Mouse (Mus musculus): ENCODE results near the gene Cul3. TPM values are rescaled to one million over a fixed set of nuclear protein-coding genes. Genes with fewer than 3 reads are reported as not detected.

Gene Cul3
- polyA plus RNA-seq, 1 experiment from 2014 or later = 19.9 TPM

DNA sequence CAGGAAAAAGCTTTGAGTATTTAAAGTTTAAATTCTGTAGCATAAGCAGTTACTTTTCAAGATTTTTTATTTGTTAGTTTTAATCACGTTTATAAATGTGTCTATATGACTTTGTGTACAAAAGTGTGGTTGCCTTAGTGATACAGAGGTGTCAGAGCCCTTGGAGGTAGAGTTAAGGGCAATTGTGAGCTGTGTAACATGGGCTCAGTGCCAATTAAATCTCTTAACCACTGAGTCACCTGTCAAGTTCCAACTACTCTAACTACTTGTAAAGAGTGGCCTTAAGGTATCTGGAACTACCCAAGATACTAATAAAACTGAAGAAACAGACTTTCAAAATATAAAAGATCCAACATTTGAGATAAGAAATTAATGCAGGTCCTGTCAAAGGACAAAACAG, 61.5 kb downstream of the Cul3 start:
- H3K9me3 ChIP-seq (replicated peaks) = no peaks in the 10 kb centered on the region
- H3K4me2 ChIP-seq = no peak overlapping the region
- no peaks in the 10 kb centered on the region for H3K4me1 ChIP-seq (replicated peaks)
- no peak overlapping the region for H3K27ac ChIP-seq
- H3K4me3 ChIP-seq (replicated peaks) = no peak overlapping the region
- no peak overlapping the region for H3K9ac ChIP-seq
- 75% methylated on average over 1 of the region's 1 CpGs for WGBS (ENCODE audit: insufficient replicate concordance)
- peaks cover 49% of the 10 kb centered on the region for H3K36me3 ChIP-seq
- ATAC-seq (ENCODE audit: low read depth) (no peak), DNase-seq (no peak)
- no peaks in the 10 kb centered on the region for H3K27me3 ChIP-seq

GRCm38 (mm10) chr1:80260443-80260842, 79.8 kb downstream of the Cul3 start:
- ATAC-seq (ENCODE audit: low read depth) = no peak
- H3K27ac ChIP-seq = no peak overlapping the region
- H3K9ac ChIP-seq = no peak overlapping the region
- H3K4me2 ChIP-seq = no peak overlapping the region
- no peaks in the 10 kb centered on the region for H3K9me3 ChIP-seq (replicated peaks)
- no peaks in the 10 kb centered on the region for H3K36me3 ChIP-seq
- DNase-seq = no peak
- WGBS (ENCODE audit: insufficient replicate concordance) = 80% methylated on average over 1 of the region's 1 CpGs
- H3K4me1 ChIP-seq (replicated peaks) = no peaks in the 10 kb centered on the region
- H3K27me3 ChIP-seq = no peaks in the 10 kb centered on the region
- no peak overlapping the region for H3K4me3 ChIP-seq (replicated peaks)

DNA sequence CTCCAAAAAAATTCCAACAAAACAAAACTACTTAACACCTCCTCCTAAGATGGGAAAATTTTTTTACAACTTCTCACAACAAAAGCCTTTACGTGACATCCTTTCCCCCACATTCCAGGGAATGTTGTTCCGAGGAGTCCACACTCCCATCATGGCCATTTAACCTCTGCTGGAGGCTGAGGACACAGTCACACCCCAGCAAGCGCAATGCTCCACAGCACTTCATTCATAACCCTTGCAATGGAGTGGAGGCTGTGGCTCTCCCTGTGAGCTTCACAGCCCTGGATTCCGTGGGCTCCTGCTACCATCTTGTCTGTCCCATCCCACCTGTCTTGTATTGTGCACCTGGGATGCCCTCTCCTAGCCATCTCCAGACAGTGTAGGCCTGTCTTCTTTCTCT, 81.6 kb downstream of the Cul3 start:
- H3K36me3 ChIP-seq = no peaks in the 10 kb centered on the region
- DNase-seq (no peak), ATAC-seq (ENCODE audit: low read depth) (no peak)
- no peak overlapping the region for H3K4me2 ChIP-seq
- WGBS (ENCODE audit: insufficient replicate concordance) = 73% methylated on average over 4 of the region's 4 CpGs
- H3K9ac ChIP-seq = no peak overlapping the region
- no peaks in the 10 kb centered on the region for H3K9me3 ChIP-seq (replicated peaks)
- no peak overlapping the region for H3K27ac ChIP-seq
- no peak overlapping the region for H3K4me3 ChIP-seq (replicated peaks)
- H3K4me1 ChIP-seq (replicated peaks) = no peaks in the 10 kb centered on the region
- H3K27me3 ChIP-seq = no peaks in the 10 kb centered on the region

DNA sequence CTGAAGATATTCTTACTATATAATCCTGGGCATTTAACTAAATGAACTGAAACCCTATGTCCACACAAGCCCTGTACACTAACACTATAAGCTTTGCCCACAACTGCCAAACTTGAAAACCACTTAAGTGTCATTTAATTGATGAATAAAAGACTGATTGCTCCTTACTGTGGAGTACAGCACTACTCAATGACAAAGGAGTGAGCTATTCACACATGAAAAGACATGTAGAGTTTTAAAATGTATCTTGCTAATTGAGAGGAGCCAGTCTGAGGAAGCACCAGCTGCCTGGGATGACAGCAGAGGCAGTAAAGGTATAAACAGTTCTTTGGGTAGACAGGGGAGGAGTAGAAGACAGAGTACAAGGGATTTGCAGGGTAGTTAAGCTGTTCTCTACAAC, 87.0 kb downstream of the Cul3 start:
- no peak overlapping the region for H3K27ac ChIP-seq
- DNase-seq = no peak
- no peaks in the 10 kb centered on the region for H3K9me3 ChIP-seq (replicated peaks)
- H3K9ac ChIP-seq = no peak overlapping the region
- no peaks in the 10 kb centered on the region for H3K27me3 ChIP-seq
- no peak for ATAC-seq (ENCODE audit: low read depth)
- H3K36me3 ChIP-seq = no peaks in the 10 kb centered on the region
- no peaks in the 10 kb centered on the region for H3K4me1 ChIP-seq (replicated peaks)
- H3K4me3 ChIP-seq (replicated peaks) = no peak overlapping the region
- H3K4me2 ChIP-seq = no peak overlapping the region

- H3K36me3 ChIP-seq = no peaks in the 10 kb centered on the region
- no peak for ATAC-seq (ENCODE audit: low read depth)
Measured at GRCm38 (mm10) chr1:80250247-80250646, 90.0 kb downstream of the Cul3 start.

GRCm38 (mm10) chr1:80247131-80247530, 93.1 kb downstream of the Cul3 start:
- no peaks in the 10 kb centered on the region for H3K27me3 ChIP-seq
- H3K9ac ChIP-seq = no peak overlapping the region
- H3K4me3 ChIP-seq (replicated peaks) = no peak overlapping the region
- no peak for DNase-seq
- no peaks in the 10 kb centered on the region for H3K9me3 ChIP-seq (replicated peaks)
- H3K27ac ChIP-seq = no peak overlapping the region
- H3K4me1 ChIP-seq (replicated peaks) = no peaks in the 10 kb centered on the region
- no peaks in the 10 kb centered on the region for H3K36me3 ChIP-seq
- no peak overlapping the region for H3K4me2 ChIP-seq
- no peak for ATAC-seq (ENCODE audit: low read depth)

More at GRCm38 (mm10) chr1:80250247-80250646, 90.0 kb downstream of the Cul3 start:
- H3K4me2 ChIP-seq = no peak overlapping the region
- no peaks in the 10 kb centered on the region for H3K9me3 ChIP-seq (replicated peaks)
- H3K27me3 ChIP-seq = no peaks in the 10 kb centered on the region
- H3K9ac ChIP-seq = no peak overlapping the region
- DNase-seq = no peak
- WGBS (ENCODE audit: insufficient replicate concordance) = 71% methylated on average over 5 of the region's 5 CpGs
- no peaks in the 10 kb centered on the region for H3K4me1 ChIP-seq (replicated peaks)
- H3K4me3 ChIP-seq (replicated peaks) = no peak overlapping the region
- H3K27ac ChIP-seq = no peak overlapping the region

DNA sequence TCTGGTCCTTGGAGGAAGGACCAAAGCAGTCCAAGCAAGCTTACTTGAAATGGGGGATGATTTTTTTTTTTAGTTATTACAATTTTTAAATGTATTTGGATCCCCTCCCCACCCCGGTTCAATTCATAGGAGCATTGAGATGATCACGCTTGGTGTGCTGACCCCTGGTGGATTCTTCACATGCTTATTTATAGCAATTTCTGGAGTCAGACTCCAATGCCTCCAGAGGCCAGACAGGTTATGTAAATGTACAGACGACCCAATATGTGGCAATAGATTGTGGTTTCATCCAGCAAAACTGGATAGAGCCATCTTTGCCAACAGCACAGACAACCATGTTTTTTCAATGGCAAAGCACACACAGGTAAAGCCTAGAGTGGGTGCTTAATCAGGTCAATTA, 96.2 kb downstream of the Cul3 start:
- H3K27ac ChIP-seq = no peak overlapping the region
- no peak overlapping the region for H3K9ac ChIP-seq
- no peaks in the 10 kb centered on the region for H3K9me3 ChIP-seq (replicated peaks)
- H3K27me3 ChIP-seq = no peaks in the 10 kb centered on the region
- no peaks in the 10 kb centered on the region for H3K36me3 ChIP-seq
- 47% methylated on average over 3 of the region's 3 CpGs for WGBS (ENCODE audit: insufficient replicate concordance)
- H3K4me2 ChIP-seq = no peak overlapping the region
- ATAC-seq (ENCODE audit: low read depth) = no peak
- no peaks in the 10 kb centered on the region for H3K4me1 ChIP-seq (replicated peaks)
- no peak for DNase-seq
- no peak overlapping the region for H3K4me3 ChIP-seq (replicated peaks)

- no peaks in the 10 kb centered on the region for H3K9me3 ChIP-seq (replicated peaks)
- DNase-seq (no peak), ATAC-seq (ENCODE audit: low read depth) (no peak)
- no peaks in the 10 kb centered on the region for H3K36me3 ChIP-seq
- no peak overlapping the region for H3K27ac ChIP-seq
- no peaks in the 10 kb centered on the region for H3K27me3 ChIP-seq
- no peak overlapping the region for H3K4me3 ChIP-seq (replicated peaks)
- WGBS (ENCODE audit: insufficient replicate concordance) = 74% methylated on average over 6 of the region's 6 CpGs
- no peak overlapping the region for H3K4me2 ChIP-seq
- H3K4me1 ChIP-seq (replicated peaks) = no peaks in the 10 kb centered on the region
- no peak overlapping the region for H3K9ac ChIP-seq
Measured at GRCm38 (mm10) chr1:80241579-80241978, 98.7 kb downstream of the Cul3 start.

DNA sequence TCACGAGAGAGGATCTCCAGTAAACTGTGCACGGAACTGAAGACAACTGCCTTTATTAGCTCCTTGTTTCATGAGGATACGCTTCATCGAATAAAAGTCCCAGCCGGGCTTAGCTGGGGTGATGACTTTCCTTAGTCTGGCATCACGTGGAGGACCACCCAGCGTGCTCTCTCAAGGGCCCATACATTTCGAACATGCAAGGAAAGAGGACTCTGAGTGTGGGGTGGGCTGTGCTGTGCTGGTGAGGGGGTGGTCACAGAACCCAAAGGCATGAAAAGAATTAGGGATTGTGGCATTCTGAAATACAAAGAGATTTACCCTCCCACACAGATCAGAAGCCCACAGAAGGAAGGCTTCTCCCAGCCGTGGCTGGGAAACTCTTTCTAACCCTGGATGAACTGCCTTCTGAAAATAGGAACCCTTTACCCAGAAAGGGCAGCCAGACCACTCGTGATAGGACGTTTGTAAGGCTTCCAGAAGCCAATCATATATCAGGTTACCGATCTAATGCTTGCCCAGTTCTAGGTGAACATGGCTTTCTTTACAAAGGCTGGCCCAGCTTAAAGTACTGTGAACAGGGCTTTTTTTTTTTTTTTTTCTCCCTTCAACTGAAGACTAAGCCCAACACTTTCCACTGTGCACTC, 100.1 kb downstream of the Cul3 start:
- Histone ChIP-seq H3K4me2 (no peak overlapping the region), H3K27ac (no peak overlapping the region), H3K36me3 (no peaks in the 10 kb centered on the region), H3K4me1 (replicated peaks) (no peaks in the 10 kb centered on the region), H3K27me3 (no peaks in the 10 kb centered on the region), H3K4me3 (replicated peaks) (no peak overlapping the region), H3K9me3 (replicated peaks) (no peaks in the 10 kb centered on the region), H3K9ac (no peak overlapping the region)
- DNase-seq (no peak), ATAC-seq (ENCODE audit: low read depth) (no peak)
- 55% methylated on average over 12 of the region's 12 CpGs for WGBS (ENCODE audit: insufficient replicate concordance)

- ATAC-seq (ENCODE audit: low read depth) (no peak), DNase-seq (no peak)
- H3K9me3 ChIP-seq (replicated peaks) = no peaks in the 10 kb centered on the region
- no peak overlapping the region for H3K4me3 ChIP-seq (replicated peaks)
- no peaks in the 10 kb centered on the region for H3K36me3 ChIP-seq
- H3K4me2 ChIP-seq = no peak overlapping the region
- no peak overlapping the region for H3K27ac ChIP-seq
- WGBS (ENCODE audit: insufficient replicate concordance) = 68% methylated on average over 11 of the region's 11 CpGs
- no peaks in the 10 kb centered on the region for H3K27me3 ChIP-seq
- no peaks in the 10 kb centered on the region for H3K4me1 ChIP-seq (replicated peaks)
- no peak overlapping the region for H3K9ac ChIP-seq
Measured at GRCm38 (mm10) chr1:80239481-80239880, 100.8 kb downstream of the Cul3 start.

DNA sequence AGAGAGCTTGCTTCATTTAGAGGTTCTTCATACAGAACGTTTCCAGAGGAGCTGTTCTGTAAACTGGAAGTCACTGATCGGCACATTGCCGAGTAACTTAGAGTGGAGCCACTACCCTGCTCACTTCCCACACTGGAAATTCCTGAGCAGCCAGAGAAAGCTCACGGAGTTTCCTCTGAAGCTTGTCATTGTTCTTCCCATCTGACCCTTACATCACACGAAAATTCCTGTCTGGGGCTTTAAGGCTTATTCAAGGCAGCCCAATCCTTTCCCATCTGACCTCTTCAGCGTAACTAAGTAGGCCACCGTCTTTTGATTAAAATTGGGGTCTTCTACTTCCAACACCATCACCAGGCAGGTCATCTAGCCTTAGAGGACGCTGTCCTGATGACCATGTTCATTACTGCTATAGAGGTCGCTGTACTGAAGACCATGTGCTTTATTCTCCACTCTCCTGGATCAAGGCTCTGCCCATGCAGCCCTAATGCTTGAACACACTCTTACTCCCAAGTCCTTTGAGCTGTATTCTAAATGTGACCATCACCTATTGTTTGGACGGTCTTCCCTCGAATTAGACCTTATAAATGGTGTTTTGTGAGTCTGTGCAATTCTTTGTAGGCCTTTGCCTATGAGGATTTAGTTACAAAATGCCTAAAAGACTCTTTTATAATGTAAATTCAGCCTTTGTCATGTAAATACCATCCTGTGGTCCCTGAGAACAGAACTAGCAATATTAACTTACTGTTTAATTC, 103.2 kb downstream of the Cul3 start:
- no peaks in the 10 kb centered on the region for H3K4me1 ChIP-seq (replicated peaks)
- 53% methylated on average over 11 of the region's 11 CpGs for WGBS (ENCODE audit: insufficient replicate concordance)
- no peak overlapping the region for H3K27ac ChIP-seq
- no peaks in the 10 kb centered on the region for H3K36me3 ChIP-seq
- no peaks in the 10 kb centered on the region for H3K27me3 ChIP-seq
- H3K9me3 ChIP-seq (replicated peaks) = no peaks in the 10 kb centered on the region
- ATAC-seq (ENCODE audit: low read depth) (no peak), DNase-seq (no peak)
- no peak overlapping the region for H3K9ac ChIP-seq
- no peak overlapping the region for H3K4me2 ChIP-seq
- no peak overlapping the region for H3K4me3 ChIP-seq (replicated peaks)

- WGBS (ENCODE audit: insufficient replicate concordance) = 25% methylated on average over 1 of the region's 1 CpGs
- no peak for DNase-seq
Measured at GRCm38 (mm10) chr1:80236126-80236525, 104.2 kb downstream of the Cul3 start.

More at GRCm38 (mm10) chr1:80236126-80236525, 104.2 kb downstream of the Cul3 start:
- H3K4me1 ChIP-seq (replicated peaks) = no peaks in the 10 kb centered on the region
- no peak overlapping the region for H3K4me2 ChIP-seq
- H3K4me3 ChIP-seq (replicated peaks) = no peak overlapping the region
- no peak overlapping the region for H3K27ac ChIP-seq
- H3K9me3 ChIP-seq (replicated peaks) = no peaks in the 10 kb centered on the region
- no peaks in the 10 kb centered on the region for H3K36me3 ChIP-seq
- no peak overlapping the region for H3K9ac ChIP-seq
- no peaks in the 10 kb centered on the region for H3K27me3 ChIP-seq
- ATAC-seq (ENCODE audit: low read depth) = no peak
